Mouse (Mus musculus) limb, embryonic 11.5 days (tissue): ENCODE results near the gene Ctsc. TPM values are rescaled to one million over a fixed set of nuclear protein-coding genes. Genes with fewer than 3 reads are reported as not detected.

ENCODE experiments used
- ATAC-seq: fragments of 200-750 bp; cut with Nextera tagmentation; 2 replicates; pipeline ENCODE4 v1.8.0; 2017; ENCODE audit warnings: low read depth; ENCODE audit not compliant: insufficient number of reproducible peaks, low FRiP score, low TSS enrichment
- DNase-seq: peaks from one replicate; pipeline ENCODE4 v3.0.0-alpha.2; 2015; ENCODE audit warnings: low spot score
- H3K27ac ChIP-seq: fragments of 300-500 bp; sonication (generic); replicated peaks from 2 replicates; pipeline ENCODE4 v1.5.1; 2014; ENCODE audit warnings: low read depth, mild to moderate bottlenecking, low read length
- H3K27me3 ChIP-seq: fragments of 300-500 bp; sonication (generic); 2 replicates; pipeline ENCODE4 v1.6.1; 2014; ENCODE audit warnings: mild to moderate bottlenecking, low read length, mixed read lengths; ENCODE audit not compliant: control insufficient read depth, insufficient read depth
- H3K36me3 ChIP-seq: fragments of 300-500 bp; sonication (generic); 2 replicates; pipeline ENCODE4 v1.6.1; 2014; ENCODE audit warnings: mild to moderate bottlenecking, low read length, moderate library complexity, mixed read lengths; ENCODE audit not compliant: control insufficient read depth, insufficient read depth
- H3K4me1 ChIP-seq: fragments of 300-500 bp; sonication (generic); 2 replicates; pipeline ENCODE4 v1.6.1; 2014; ENCODE audit warnings: low read length, mixed read lengths; ENCODE audit not compliant: control insufficient read depth, insufficient read depth
- H3K4me2 ChIP-seq: fragments of 300-500 bp; sonication (generic); 2 replicates; pipeline ENCODE4 v1.6.1; 2014; ENCODE audit warnings: low read depth, mild to moderate bottlenecking, moderate library complexity; ENCODE audit not compliant: severe bottlenecking
- H3K4me3 ChIP-seq: fragments of 300-500 bp; sonication (generic); 2 replicates; pipeline ENCODE4 v1.5.1; 2014; ENCODE audit warnings: low read depth, low read length
- H3K9ac ChIP-seq: fragments of 300-500 bp; sonication (generic); 2 replicates; pipeline ENCODE4 v1.6.1; 2014; ENCODE audit warnings: mild to moderate bottlenecking, low read length
- H3K9me3 ChIP-seq: fragments of 300-500 bp; sonication (generic); 2 replicates; pipeline ENCODE4 v1.6.1; 2016; ENCODE audit warnings: low read length; ENCODE audit not compliant: control insufficient read depth
- WGBS: fragments of 180-500 bp; shearing (Covaris S2); extraction: QIAGEN DNeasy Blood & Tissue Kit; methylation state at CpG from one replicate; pipeline ENCODE4 v1.1.7; 2014; 5-methylcytosine and 5-hydroxymethylcytosine counted together
- polyA plus RNA-seq: library from polyadenylated mRNA; unstranded; fragments of >200 nt; fragmentation: Nextera tagmentation; extraction: Ambion mirVana; gene quantifications from 2 replicates; pipeline ENCODE4 v1.2.1, GENCODE M21; 2014

The Ctsc gene
- polyA plus RNA-seq, 1 experiment from 2014 or later: 31.5 TPM

DNA sequence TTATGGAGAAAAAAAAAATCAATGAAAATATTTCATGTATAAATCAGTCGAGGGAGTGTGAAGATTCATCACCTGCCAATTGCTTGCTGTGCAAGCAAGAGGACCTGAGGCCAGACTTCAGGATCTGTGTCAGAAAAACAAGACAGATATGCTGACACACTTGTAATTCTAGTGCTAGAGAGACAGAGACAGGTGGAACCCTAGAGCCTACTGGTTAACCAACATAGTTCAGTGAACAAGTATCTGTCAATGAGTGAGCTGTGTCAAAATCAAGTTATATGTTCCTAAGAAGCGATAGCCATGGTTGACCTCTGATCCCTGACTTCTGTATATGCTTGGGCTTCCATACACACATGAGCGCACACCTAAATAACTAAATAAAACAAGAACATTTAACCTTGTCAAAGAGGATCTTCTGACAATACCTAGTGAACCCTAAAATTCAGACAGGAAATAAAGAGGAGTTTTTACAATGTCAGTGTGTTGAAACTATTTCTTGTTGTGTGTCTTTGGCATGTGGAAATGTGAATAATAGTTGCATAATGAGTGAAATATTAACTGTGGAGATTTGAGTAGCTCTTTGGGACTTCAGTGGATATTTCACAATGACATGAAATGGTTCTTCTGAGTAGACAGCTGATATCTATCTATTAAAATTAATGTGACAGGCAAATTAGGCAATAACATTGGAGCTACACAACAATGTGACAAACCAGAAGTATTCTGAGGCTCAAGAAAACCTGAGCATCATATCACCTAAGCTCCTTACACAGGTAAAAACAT is 32.7 kb downstream of the Ctsc start:
- Histone ChIP-seq H3K36me3 (no peaks in the 10 kb centered on the region), H3K27me3 (no peaks in the 10 kb centered on the region), H3K4me2 (no peak overlapping the region), H3K4me1 (no peaks in the 10 kb centered on the region), H3K4me3 (no peak overlapping the region), H3K9me3 (no peaks in the 10 kb centered on the region), H3K9ac (no peak overlapping the region), H3K27ac (no peak overlapping the region)
- no peak for DNase-seq
- WGBS: 90% methylated on average over 3 of the region's 3 CpGs
- no peak for ATAC-seq

DNA sequence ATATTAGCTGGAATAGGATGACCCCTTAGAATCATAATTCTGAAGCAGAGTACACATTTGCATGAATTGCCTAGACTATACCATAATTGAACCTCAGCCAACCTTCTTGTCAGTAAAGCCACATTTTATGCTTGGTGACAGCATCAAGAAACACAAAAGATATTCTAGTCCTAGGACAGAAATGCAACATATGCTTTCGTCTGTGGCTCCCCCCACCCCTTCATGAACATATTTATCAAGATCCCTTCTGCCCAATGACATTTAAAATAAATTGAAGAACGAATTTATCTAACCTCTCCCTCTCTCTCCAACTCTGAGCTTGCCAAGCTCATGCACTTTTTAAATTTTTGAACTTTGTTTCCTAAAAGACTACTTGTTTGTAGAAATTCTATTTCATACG is 38.5 kb downstream of the Ctsc start:
- Histone ChIP-seq H3K9me3 (no peaks in the 10 kb centered on the region), H3K4me1 (no peaks in the 10 kb centered on the region), H3K4me2 (no peak overlapping the region), H3K27me3 (no peaks in the 10 kb centered on the region), H3K9ac (no peak overlapping the region), H3K36me3 (no peaks in the 10 kb centered on the region), H3K27ac (no peak overlapping the region), H3K4me3 (no peak overlapping the region)
- ATAC-seq: no peak
- WGBS: 75% methylated on average over 3 of the region's 3 CpGs
- DNase-seq: no peak

- Histone ChIP-seq H3K27ac (no peak overlapping the region), H3K9me3 (no peaks in the 10 kb centered on the region), H3K27me3 (no peaks in the 10 kb centered on the region), H3K9ac (no peak overlapping the region), H3K4me1 (no peaks in the 10 kb centered on the region), H3K4me2 (no peak overlapping the region), H3K36me3 (no peaks in the 10 kb centered on the region), H3K4me3 (no peak overlapping the region)
- DNase-seq: no peak
- WGBS: 66% methylated on average over 1 of the region's 1 CpGs
- no peak for ATAC-seq
These were observed 40.6 kb downstream of the Ctsc start for GRCm38 (mm10) chr7:88318474-88318873.

DNA sequence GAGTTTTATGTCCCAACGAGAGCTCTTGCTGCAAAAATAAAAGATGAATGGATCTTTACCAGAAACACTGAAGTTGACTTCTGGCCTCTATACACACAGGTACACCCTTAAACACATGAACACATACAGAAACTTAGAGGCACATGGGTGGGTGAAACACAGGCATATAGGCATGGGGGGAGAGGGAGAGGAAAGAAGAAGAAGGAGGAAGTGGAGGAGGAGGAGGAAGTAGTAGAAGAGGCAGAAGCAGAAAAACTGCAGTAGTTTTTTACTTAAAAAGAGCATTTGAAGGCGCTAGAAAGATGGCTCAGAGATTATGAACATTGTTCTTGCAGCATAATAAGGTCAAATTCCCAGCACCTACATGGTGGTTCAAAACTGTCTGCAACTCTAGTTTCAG is 41.0 kb downstream of the Ctsc start:
- Histone ChIP-seq H3K27ac (no peak overlapping the region), H3K9me3 (no peaks in the 10 kb centered on the region), H3K4me2 (no peak overlapping the region), H3K4me3 (no peak overlapping the region), H3K27me3 (no peaks in the 10 kb centered on the region), H3K36me3 (no peaks in the 10 kb centered on the region), H3K9ac (no peak overlapping the region), H3K4me1 (no peaks in the 10 kb centered on the region)
- ATAC-seq (no peak), DNase-seq (no peak)
- WGBS: 90% methylated on average over 2 of the region's 2 CpGs

GRCm38 (mm10) chr7:88319414-88320140 is 41.7 kb downstream of the Ctsc start:
- no peaks in the 10 kb centered on the region for H3K36me3 ChIP-seq
- H3K9me3 ChIP-seq: no peaks in the 10 kb centered on the region
- H3K4me1 ChIP-seq: no peaks in the 10 kb centered on the region
- DNase-seq: no peak
- H3K27me3 ChIP-seq: no peaks in the 10 kb centered on the region
- no peak for ATAC-seq
- no peak overlapping the region for H3K27ac ChIP-seq
- H3K4me3 ChIP-seq: no peak overlapping the region
- H3K4me2 ChIP-seq: no peak overlapping the region
- 94% methylated on average over 3 of the region's 3 CpGs for WGBS
- H3K9ac ChIP-seq: no peak overlapping the region

- DNase-seq: no peak
- no peak overlapping the region for H3K27ac ChIP-seq
- no peaks in the 10 kb centered on the region for H3K36me3 ChIP-seq
- no peak overlapping the region for H3K4me2 ChIP-seq
- 81% methylated on average over 12 of the region's 12 CpGs for WGBS
- H3K9ac ChIP-seq: no peak overlapping the region
- no peaks in the 10 kb centered on the region for H3K27me3 ChIP-seq
- no peaks in the 10 kb centered on the region for H3K9me3 ChIP-seq
- peak; percentile 87; the same call in 1 of the 2 replicates for ATAC-seq
- H3K4me3 ChIP-seq: no peak overlapping the region
- no peaks in the 10 kb centered on the region for H3K4me1 ChIP-seq
These were observed 42.9 kb downstream of the Ctsc start for GRCm38 (mm10) chr7:88320628-88321336.

- Histone ChIP-seq H3K4me2 (no peak overlapping the region), H3K27me3 (no peaks in the 10 kb centered on the region), H3K36me3 (no peaks in the 10 kb centered on the region), H3K4me3 (no peak overlapping the region), H3K4me1 (no peaks in the 10 kb centered on the region), H3K27ac (no peak overlapping the region), H3K9me3 (no peaks in the 10 kb centered on the region), H3K9ac (no peak overlapping the region)
- DNase-seq (no peak), ATAC-seq (no peak)
- 82% methylated on average over 2 of the region's 2 CpGs for WGBS
These were observed 44.5 kb downstream of the Ctsc start for GRCm38 (mm10) chr7:88322431-88322830.

- Histone ChIP-seq H3K9ac (no peak overlapping the region), H3K4me2 (no peak overlapping the region), H3K36me3 (no peaks in the 10 kb centered on the region), H3K27ac (no peak overlapping the region), H3K27me3 (no peaks in the 10 kb centered on the region), H3K4me1 (no peaks in the 10 kb centered on the region), H3K4me3 (no peak overlapping the region), H3K9me3 (no peaks in the 10 kb centered on the region)
- DNase-seq (no peak), ATAC-seq (no peak)
These were observed 49.6 kb downstream of the Ctsc start for GRCm38 (mm10) chr7:88327495-88327894.
